Mouse (Mus musculus) monocyte, adult 5-6 weeks (primary cell): ENCODE results near the gene 4933430I17Rik. TPM values are rescaled to one million over a fixed set of nuclear protein-coding genes. Genes with fewer than 3 reads are reported as not detected.

ENCODE experiments used
- ATAC-seq: fragments of 153-309, 156-312 bp; replicated peaks from 2 replicates; pipeline ENCODE4 v1.8.0; 2017; ENCODE audit warnings: mild to moderate bottlenecking; ENCODE audit not compliant: low TSS enrichment, insufficient number of reproducible peaks, severe bottlenecking, poor library complexity, low FRiP score
- total RNA-seq: library from RNA; stranded (forward); fragments of 200-1000, 200-491, 200-594 nt; gene quantifications from 3 replicates; pipeline ENCODE4 v1.2.3, GENCODE M21; 2017

The 4933430I17Rik gene
- total RNA-seq, 1 experiment from 2014 or later: not detected

GRCm38 (mm10) chr4:62583265-62584092, 58.3 kb downstream of the 4933430I17Rik start:
- ATAC-seq: no peak

- no peak for ATAC-seq
Measured at GRCm38 (mm10) chr4:62587067-62587466, 61.9 kb downstream of the 4933430I17Rik start.

GRCm38 (mm10) chr4:62590878-62591277, 65.7 kb downstream of the 4933430I17Rik start:
- 0 out of 2 replicates have a peak, but pooled peaks have one; percentile 16 for ATAC-seq

- no peak for ATAC-seq
Measured at GRCm38 (mm10) chr4:62591326-62591725, 66.2 kb downstream of the 4933430I17Rik start.

- ATAC-seq: peak; percentile 91
Measured at GRCm38 (mm10) chr4:62593546-62594240, 68.5 kb downstream of the 4933430I17Rik start.

GRCm38 (mm10) chr4:62594442-62594841, 69.3 kb downstream of the 4933430I17Rik start:
- ATAC-seq: no peak

- no peak for ATAC-seq
Measured at GRCm38 (mm10) chr4:62596051-62596450, 70.9 kb downstream of the 4933430I17Rik start.

Other genes starting within 250 kb of the 4933430I17Rik start
- gene Fkbp15, start 164.8 kb upstream of the 4933430I17Rik start, total RNA-seq: 94.1 to 128 TPM (median 123 TPM) in 3 replicates
- gene Slc31a1, start 164.6 kb upstream of the 4933430I17Rik start, total RNA-seq: 10.2 to 14.9 TPM (median 13.8 TPM) in 3 replicates
- 40.8 to 57.0 TPM (median 49.4 TPM) in 3 replicates for gene Cdc26, start 116.7 kb upstream of the 4933430I17Rik start, total RNA-seq
- 10.7 to 14.9 TPM (median 11.4 TPM) in 3 replicates for gene Prpf4, start 116.6 kb upstream of the 4933430I17Rik start, total RNA-seq
- gene Rnf183, start 90.1 kb upstream of the 4933430I17Rik start, total RNA-seq: not detected in 3 replicates
- gene Wdr31, start 54.5 kb upstream of the 4933430I17Rik start, total RNA-seq: not detected in 3 replicates
- 3.1 to 11.8 TPM (median 8.4 TPM) in 3 replicates for gene Bspry, start 45.3 kb upstream of the 4933430I17Rik start, total RNA-seq
- gene Hdhd3, start 21.9 kb upstream of the 4933430I17Rik start, total RNA-seq: 0.57 to 2.3 TPM (median 0.97 TPM) in 3 replicates
- gene Alad, start 5.5 kb upstream of the 4933430I17Rik start, total RNA-seq: 5.4 to 10.0 TPM (median 5.6 TPM) in 3 replicates
- 17.8 to 18.8 TPM (median 18.0 TPM) in 3 replicates for gene Pole3, start 301 bp upstream of the 4933430I17Rik start, total RNA-seq
- gene Rgs3, start 34.5 kb downstream of the 4933430I17Rik start, total RNA-seq: 74.1 to 183 TPM (median 86.7 TPM) in 3 replicates